Mouse (Mus musculus): ENCODE results near the gene Hsf4.

- TF ChIP-seq CTCF (IDR thresholded peaks at IDR 0.05; ENCODE audit: extremely low read depth, insufficient read depth, low read length) = no peak
- TF ChIP-seq POLR2A (IDR thresholded peaks at IDR 0.05; ENCODE audit: extremely low read depth, insufficient read depth, low read length) = peak; percentile 35; the same call in 1 of the 2 replicates
Measured at GRCm38 (mm10) chr8:105278911-105279334, 9.3 kb downstream of the Hsf4 start.

Data from cortical plate, adult 2 months (tissue).